Mouse (Mus musculus) kidney, adult 2 months (tissue): ENCODE measurements at regions not wholly inside any gene's neighbourhood (a gene's known extent, or its start where the extent isn't known, plus 50 kb on each side); places are given as distances from the start of the nearest gene placed in this dataset.
A peak's percentile ranks its signal among the peaks of the same experiment; 100 is the strongest.

Source experiments
- DNase-seq: peaks from one replicate; pipeline ENCODE4 v3.0.0; 2021
- H3K27ac ChIP-seq: fragments of 200-500 bp; 2 replicates; pipeline ENCODE4 v1.5.1; 2012; ENCODE audit warnings: low read depth, low read length, control low read depth, inconsistent platforms; ENCODE audit not compliant: insufficient read depth
- H3K27me3 ChIP-seq: fragments of 200-500 bp; replicated peaks from 2 replicates; pipeline ENCODE4 v1.6.1; 2012; ENCODE audit warnings: mild to moderate bottlenecking, moderate library complexity, low read length, inconsistent platforms; ENCODE audit not compliant: control insufficient read depth, insufficient read depth
- H3K36me3 ChIP-seq: fragments of 200-500 bp; 2 replicates; pipeline ENCODE4 v1.6.1; 2012; ENCODE audit warnings: mild to moderate bottlenecking, moderate library complexity, low read length, inconsistent platforms; ENCODE audit not compliant: control insufficient read depth, insufficient read depth
- H3K4me1 ChIP-seq: fragments of 200-500 bp; 2 replicates; pipeline ENCODE4 v1.6.1; 2011; ENCODE audit warnings: low read length; ENCODE audit not compliant: control insufficient read depth, insufficient read depth
- H3K4me3 ChIP-seq: fragments of 200-500 bp; 2 replicates; pipeline ENCODE4 v1.5.1; 2011; ENCODE audit warnings: mild to moderate bottlenecking, low read depth, low read length, control low read depth; ENCODE audit not compliant: insufficient read depth
- CTCF ChIP-seq: fragments of 200-500 bp; conservative IDR thresholded peaks from 2 replicates; pipeline ENCODE4 v1.5.1; 2011; ENCODE audit warnings: low read depth, mild to moderate bottlenecking, control low read depth, low read length, moderate library complexity, mixed read lengths; ENCODE audit not compliant: insufficient read depth, insufficient read length
- POLR2A ChIP-seq: fragments of 200-500 bp; IDR thresholded peaks from one replicate; pipeline ENCODE4 v1.6.1; 2011; ENCODE audit warnings: low read depth, low read length, control low read depth
- WGBS: fragments of 180-500 bp; shearing (Covaris S2); methylation state at CpG from one replicate; pipeline ENCODE4 v1.1.7; 2018; 5-methylcytosine and 5-hydroxymethylcytosine counted together

DNA sequence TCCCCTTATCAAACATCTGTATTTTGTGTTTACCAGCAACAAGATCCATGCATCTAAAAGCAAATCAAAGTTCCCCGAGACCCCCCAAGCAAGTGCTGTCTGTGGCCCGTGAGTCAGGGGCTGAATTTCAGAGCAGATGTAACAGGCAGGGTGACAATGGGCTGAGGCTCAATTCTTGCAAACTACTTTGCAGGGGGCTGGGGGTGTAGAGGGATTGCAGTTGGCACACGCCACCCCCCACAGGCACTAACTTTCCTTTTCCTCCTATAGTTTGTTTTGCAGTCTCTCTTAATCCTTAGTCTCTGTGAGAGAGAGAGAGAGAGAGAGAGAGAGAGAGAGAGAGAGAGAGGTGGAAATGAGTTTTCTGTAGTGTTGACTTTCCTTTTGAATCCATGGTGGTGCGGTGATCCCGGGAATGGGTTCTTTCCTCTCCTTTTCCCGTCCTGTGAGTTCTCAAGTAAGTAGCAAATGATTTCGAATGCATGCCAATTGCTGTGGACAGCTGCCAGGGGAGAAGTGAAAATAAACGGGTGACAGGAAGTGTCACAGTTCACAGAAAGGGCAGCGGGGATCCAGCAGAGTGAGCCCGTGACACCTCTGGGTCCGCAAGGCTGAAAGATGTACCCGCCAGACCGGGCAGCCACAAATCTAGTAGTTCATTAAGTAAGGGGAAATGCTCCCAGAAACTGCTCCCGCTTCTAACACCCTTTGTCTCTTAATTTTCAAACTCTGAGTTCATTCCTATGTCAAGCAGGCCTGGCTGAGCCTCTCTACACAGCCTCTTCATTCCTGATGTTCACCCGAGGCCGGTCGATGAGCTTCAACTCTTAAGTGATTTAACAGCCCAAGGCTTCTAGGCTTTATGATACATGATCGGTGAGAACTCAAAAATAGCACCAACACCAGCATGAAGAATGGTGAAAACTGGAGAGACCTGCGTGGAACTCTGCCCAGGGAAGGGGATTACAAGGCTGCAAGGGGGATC is 116.8 kb downstream of the Cyp26a1 start:
- peak; percentile 83 for DNase-seq
- Histone ChIP-seq H3K27ac (peak overlapping the region; percentile 20), H3K27me3 (no peaks in the 10 kb centered on the region), H3K4me3 (no peak overlapping the region), H3K4me1 (peaks cover 3% of the 10 kb centered on the region; the same call in 1 of the 2 replicates), H3K36me3 (no peaks in the 10 kb centered on the region)
- WGBS, result 23% methylated on average over 19 of the region's 19 CpGs
- no peak for TF ChIP-seq POLR2A
- TF ChIP-seq CTCF, result no peak

DNA sequence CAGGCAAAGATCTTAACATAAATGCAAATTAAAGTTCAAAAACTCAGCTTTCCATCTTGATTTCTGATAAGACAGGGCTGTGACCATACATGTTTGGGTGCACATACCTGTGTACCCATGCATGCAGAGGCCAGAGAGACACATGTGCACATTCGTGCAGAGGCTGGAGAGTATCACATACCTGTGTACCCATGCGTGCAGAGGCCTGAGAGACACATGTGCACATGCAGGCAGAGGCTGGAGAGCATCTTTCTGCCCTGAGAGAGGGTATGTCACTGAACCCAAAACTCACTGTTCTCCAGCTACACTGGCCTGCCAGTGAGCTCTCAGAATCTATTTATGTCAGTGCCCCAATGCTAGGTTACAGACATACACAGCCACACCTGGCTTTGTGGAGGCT is 118.0 kb downstream of the Cyp26a1 start:
- TF ChIP-seq CTCF (no peak), POLR2A (no peak)
- Histone ChIP-seq H3K27ac (no peak overlapping the region), H3K4me3 (no peak overlapping the region), H3K36me3 (no peaks in the 10 kb centered on the region), H3K27me3 (no peaks in the 10 kb centered on the region), H3K4me1 (peaks cover 3% of the 10 kb centered on the region; the same call in 1 of the 2 replicates)
- no peak for DNase-seq
- WGBS, result 58% methylated on average over 2 of the region's 2 CpGs

- DNase-seq, result no peak
- WGBS, result 60% methylated on average over 3 of the region's 3 CpGs
- no peak overlapping the region for H3K4me3 ChIP-seq
- H3K36me3 ChIP-seq, result no peaks in the 10 kb centered on the region
- H3K27me3 ChIP-seq, result no peaks in the 10 kb centered on the region
- H3K4me1 ChIP-seq, result no peaks in the 10 kb centered on the region
- no peak overlapping the region for H3K27ac ChIP-seq
- TF ChIP-seq CTCF, result no peak
- TF ChIP-seq POLR2A, result no peak
Measured at GRCm38 (mm10) chr19:37821243-37821642, 123.6 kb downstream of the Cyp26a1 start.

- TF ChIP-seq CTCF (no peak), POLR2A (no peak)
- Histone ChIP-seq H3K4me3 (no peak overlapping the region), H3K36me3 (no peaks in the 10 kb centered on the region), H3K27me3 (no peaks in the 10 kb centered on the region), H3K27ac (no peak overlapping the region), H3K4me1 (no peaks in the 10 kb centered on the region)
- no peak for DNase-seq
- 90% methylated on average over 3 of the region's 3 CpGs for WGBS
Measured at GRCm38 (mm10) chr19:37821671-37822190, 124.1 kb downstream of the Cyp26a1 start.

DNA sequence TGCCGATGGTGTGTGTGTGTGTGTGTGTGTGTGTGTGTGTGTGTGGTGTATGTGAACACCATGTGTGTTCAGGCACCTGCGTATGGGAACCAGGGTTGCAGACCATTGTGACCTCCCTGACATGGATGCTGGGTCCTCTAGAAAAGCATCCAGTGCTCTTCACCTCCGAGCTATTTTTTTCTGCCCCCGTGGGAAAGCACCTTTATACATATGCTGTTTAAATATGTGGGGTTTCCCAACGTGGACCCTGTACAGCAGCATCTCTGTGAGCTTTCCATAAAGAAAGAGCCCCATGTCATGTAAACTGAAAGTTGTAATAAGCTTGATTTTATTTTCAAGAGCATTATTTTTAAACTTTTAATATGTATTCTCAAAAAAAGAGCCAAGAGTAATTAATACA is 126.6 kb downstream of the Cyp26a1 start:
- no peaks in the 10 kb centered on the region for H3K4me1 ChIP-seq
- H3K27me3 ChIP-seq, result no peaks in the 10 kb centered on the region
- H3K4me3 ChIP-seq, result no peak overlapping the region
- DNase-seq, result no peak
- no peaks in the 10 kb centered on the region for H3K36me3 ChIP-seq
- H3K27ac ChIP-seq, result no peak overlapping the region
- no peak for TF ChIP-seq POLR2A
- TF ChIP-seq CTCF, result no peak
- 80% methylated on average over 5 of the region's 5 CpGs for WGBS

GRCm38 (mm10) chr19:37831406-37831805 is 133.8 kb downstream of the Cyp26a1 start:
- Histone ChIP-seq H3K36me3 (no peaks in the 10 kb centered on the region), H3K4me1 (no peaks in the 10 kb centered on the region), H3K27me3 (no peaks in the 10 kb centered on the region), H3K4me3 (no peak overlapping the region), H3K27ac (no peak overlapping the region)
- no peak for TF ChIP-seq CTCF
- no peak for TF ChIP-seq POLR2A
- no peak for DNase-seq

GRCm38 (mm10) chr19:37836900-37837299 is 139.3 kb downstream of the Cyp26a1 start:
- TF ChIP-seq POLR2A, result no peak
- peak; percentile 51 for TF ChIP-seq CTCF
- WGBS, result 57% methylated on average over 5 of the region's 5 CpGs
- DNase-seq, result no peak
- Histone ChIP-seq H3K27me3 (no peaks in the 10 kb centered on the region), H3K36me3 (no peaks in the 10 kb centered on the region), H3K27ac (no peak overlapping the region), H3K4me1 (no peaks in the 10 kb centered on the region), H3K4me3 (no peak overlapping the region)
